ENCODE assay signal across 12 mouse cellular contexts in the genomic region with DNA sequence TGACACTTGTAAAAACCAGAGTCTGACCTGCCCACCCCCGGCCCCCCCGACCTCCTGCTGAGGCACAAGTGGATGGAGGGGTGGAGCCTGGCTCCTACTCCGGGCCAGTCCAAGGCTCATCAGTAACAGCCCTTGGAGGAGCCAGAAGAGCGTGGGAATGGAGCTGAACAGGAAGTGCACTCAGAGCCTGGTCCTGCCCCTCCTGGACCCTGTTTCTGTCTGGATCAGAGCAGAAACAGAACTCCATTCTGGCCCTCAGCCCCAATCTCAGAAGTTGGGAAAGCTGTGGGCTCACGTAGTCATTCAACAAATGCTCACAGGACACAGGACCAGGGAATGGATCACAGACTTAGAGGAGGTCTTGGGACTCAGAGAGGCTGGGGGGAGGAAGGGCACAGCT. TPM values are rescaled to one million over a fixed set of nuclear protein-coding genes. Genes with fewer than 3 reads are reported as not detected.
A peak's percentile ranks its signal among the peaks of the same experiment; 100 is the strongest.
DNase-seq lines count a peak whose midpoint lies in the region; ATAC-seq and TF ChIP-seq lines count a peak whose summit lies in the region.
"Had no signal": no experiment of that assay in that cellular context is flagged by ENCODE, and none has a peak within 500 bp of the region (broad histone marks: within the 10 kb centered on the region; RNA-seq: fewer than 3 reads in every experiment).

No protein-coding gene starts in this region.

- H3K27me3 ChIP-seq in embryonic facial prominence, embryonic 14.5 days (replicated peaks; ENCODE audit: control insufficient read depth, insufficient read depth, low read length) = no peaks in the 10 kb centered on the region
- no peaks in the 10 kb centered on the region for H3K27me3 ChIP-seq in intestine, embryonic 15.5 days (replicated peaks)
- no peaks in the 10 kb centered on the region for H3K27me3 ChIP-seq in lung, embryonic 14.5 days (ENCODE audit: insufficient read depth, low read length)
- H3K27me3 ChIP-seq: midbrain, embryonic 15.5 days; Patski had no signal

- peaks cover 10% of the 10 kb centered on the region for H3K4me1 ChIP-seq in embryonic facial prominence, embryonic 14.5 days (ENCODE audit: control insufficient read depth, insufficient read depth, low read length)
- peaks cover 28% of the 10 kb centered on the region for H3K4me1 ChIP-seq in intestine, embryonic 15.5 days (replicated peaks)
- H3K4me1 ChIP-seq in lung, embryonic 14.5 days (ENCODE audit: insufficient read depth) = peaks cover 14% of the 10 kb centered on the region
- H3K4me1 ChIP-seq: midbrain, embryonic 15.5 days had no signal

- peaks cover 65% of the 10 kb centered on the region for H3K36me3 ChIP-seq in embryonic facial prominence, embryonic 14.5 days (ENCODE audit: control insufficient read depth, insufficient read depth, low read length)
- peaks cover 16% of the 10 kb centered on the region for H3K36me3 ChIP-seq in intestine, embryonic 15.5 days
- peaks cover 78% of the 10 kb centered on the region for H3K36me3 ChIP-seq in lung, embryonic 14.5 days (ENCODE audit: insufficient read depth)
- H3K36me3 ChIP-seq: midbrain, embryonic 15.5 days had no signal

- TF ChIP-seq CTCF in lung, embryonic 14.5 days (IDR thresholded peaks at IDR 0.05; ENCODE audit: low read depth) = no peak

- H3K27ac ChIP-seq in embryonic facial prominence, embryonic 14.5 days (replicated peaks; ENCODE audit: low read depth, low read length) = peak overlapping the region; percentile 52
- peak overlapping the region; percentile 70 for H3K27ac ChIP-seq in intestine, embryonic 15.5 days
- H3K27ac ChIP-seq in lung, embryonic 14.5 days (ENCODE audit: low read depth) = peak overlapping the region; percentile 80; the same call in 1 of the 2 replicates
- H3K27ac ChIP-seq: midbrain, embryonic 15.5 days had no signal

- no peak for ATAC-seq in embryonic facial prominence, embryonic 14.5 days (ENCODE audit: low read depth)
- ATAC-seq in intestine, embryonic 15.5 days = 0 out of 2 replicates have a peak, but pooled peaks have one; percentile 13
- ATAC-seq in lung, embryonic 14.5 days (ENCODE audit: insufficient read depth) = peak; percentile 35; the same call in 1 of the 2 replicates
- no peak for ATAC-seq in cerebellum, adult (ENCODE audit: insufficient number of reproducible peaks, low FRiP score, low TSS enrichment)
- ATAC-seq: midbrain, embryonic 15.5 days; Patski had no signal

- no peak overlapping the region for H3K4me3 ChIP-seq in embryonic facial prominence, embryonic 14.5 days (ENCODE audit: low read depth, low read length)
- no peak overlapping the region for H3K4me3 ChIP-seq in intestine, embryonic 15.5 days (replicated peaks)
- H3K4me3 ChIP-seq in lung, embryonic 14.5 days (ENCODE audit: low read depth, low read length) = no peak overlapping the region
- H3K4me3 ChIP-seq: midbrain, embryonic 15.5 days had no signal

- WGBS in embryonic facial prominence, embryonic 14.5 days = 54% methylated on average over 5 of the region's 5 CpGs
- WGBS in intestine, embryonic 15.5 days = 36% methylated on average over 5 of the region's 5 CpGs
- 35% methylated on average over 5 of the region's 5 CpGs for WGBS in lung, embryonic 14.5 days

- H3K4me2 ChIP-seq in embryonic facial prominence, embryonic 14.5 days (ENCODE audit: low read depth, low read length) = no peak overlapping the region
- H3K4me2 ChIP-seq in intestine, embryonic 15.5 days (replicated peaks) = 0 out of 2 replicates have a peak overlapping the region, but pooled peaks have one; percentile 3
- H3K4me2 ChIP-seq in lung, embryonic 14.5 days = 0 out of 2 replicates have a peak overlapping the region, but pooled peaks have one; percentile 20
- H3K4me2 ChIP-seq: midbrain, embryonic 15.5 days had no signal

- H3K9ac ChIP-seq in embryonic facial prominence, embryonic 14.5 days (ENCODE audit: low read depth, low read length) = no peak overlapping the region
- H3K9ac ChIP-seq in intestine, embryonic 15.5 days = no peak overlapping the region
- peak overlapping the region; percentile 38 for H3K9ac ChIP-seq in lung, embryonic 14.5 days
- H3K9ac ChIP-seq: midbrain, embryonic 15.5 days had no signal

- no peaks in the 10 kb centered on the region for H3K9me3 ChIP-seq in embryonic facial prominence, embryonic 14.5 days (ENCODE audit: control insufficient read depth, low read length)
- H3K9me3 ChIP-seq in intestine, embryonic 15.5 days = no peaks in the 10 kb centered on the region
- no peaks in the 10 kb centered on the region for H3K9me3 ChIP-seq in lung, embryonic 14.5 days (ENCODE audit: low read depth, low read length)
- H3K9me3 ChIP-seq: midbrain, embryonic 15.5 days had no signal

- DNase-seq in embryonic facial prominence, embryonic 14.5 days (ENCODE audit: low spot score) = peak; percentile 35
- DNase-seq in heart, adult 11 months = peak; percentile 99
- DNase-seq in lung, embryonic 14.5 days = peak; percentile 74
- DNase-seq in cerebellum, postnatal 4 days (ENCODE audit: low spot score in 2 of 2) = no peak
- no peak for DNase-seq in frontal cortex, postnatal 10 days (ENCODE audit: low spot score in 2 of 2)
- DNase-seq in urinary bladder, postnatal 10 days (ENCODE audit: low spot score) = no peak
- DNase-seq: retina, postnatal 1 day; thymus, postnatal 4 days had no signal

RNA-seq across cellular contexts. Expression of a gene that starts 7.1 kb away (rescaled TPM):
- 0.41 and 0.54 TPM in 2 replicates for polyA plus RNA-seq in embryonic facial prominence, embryonic 14.5 days (2014; fragmentation: Nextera tagmentation; extraction: Ambion mirVana)
- 8.2 and 12.0 TPM in 2 replicates for polyA plus RNA-seq in intestine, embryonic 15.5 days (2015; fragmentation: Nextera tagmentation; extraction: Ambion mirVana)
- polyA plus RNA-seq in lung, embryonic 14.5 days (2014; fragmentation: Nextera tagmentation; extraction: Ambion mirVana) = 1.3 and 1.9 TPM in 2 replicates

RNA-seq across cellular contexts. Expression of a gene that starts 10.0 kb away (rescaled TPM):
- 28.3 and 30.2 TPM in 2 replicates for polyA plus RNA-seq in embryonic facial prominence, embryonic 14.5 days (2014; fragmentation: Nextera tagmentation; extraction: Ambion mirVana)
- polyA plus RNA-seq in intestine, embryonic 15.5 days (2015; fragmentation: Nextera tagmentation; extraction: Ambion mirVana) = 26.9 and 30.7 TPM in 2 replicates
- 52.3 and 60.9 TPM in 2 replicates for polyA plus RNA-seq in lung, embryonic 14.5 days (2014; fragmentation: Nextera tagmentation; extraction: Ambion mirVana)

RNA-seq across cellular contexts. Expression of a gene that starts 43.8 kb away (rescaled TPM):
- polyA plus RNA-seq in embryonic facial prominence, embryonic 14.5 days (2014; fragmentation: Nextera tagmentation; extraction: Ambion mirVana) = 10.7 and 12.1 TPM in 2 replicates
- polyA plus RNA-seq in intestine, embryonic 15.5 days (2015; fragmentation: Nextera tagmentation; extraction: Ambion mirVana) = 16.3 and 16.7 TPM in 2 replicates
- 16.4 TPM in 2 replicates for polyA plus RNA-seq in lung, embryonic 14.5 days (2014; fragmentation: Nextera tagmentation; extraction: Ambion mirVana)

Comparison
In these comparisons a context has a peak if more than half of its experiments do, and no peak if none do; other contexts are left out.
1. ATAC-seq: peak in intestine, embryonic 15.5 days (single experiment) and lung, embryonic 14.5 days (single experiment); none in embryonic facial prominence, embryonic 14.5 days (single experiment) and cerebellum, adult (single experiment).
2. DNase-seq: peak in embryonic facial prominence, embryonic 14.5 days (single experiment), heart, adult 11 months (single experiment) and lung, embryonic 14.5 days (single experiment); none in cerebellum, postnatal 4 days (0 of 2), frontal cortex, postnatal 10 days (0 of 2) and urinary bladder, postnatal 10 days (single experiment).
3. Peak in every context shown above with its lines, with median percentiles within 50 percentile points of each other: H3K27ac ChIP-seq.